Mouse (Mus musculus) lung, embryonic 14.5 days (tissue): ENCODE results near the gene Ptgr1. TPM values are rescaled to one million over a fixed set of nuclear protein-coding genes. Genes with fewer than 3 reads are reported as not detected.
A peak's percentile ranks its signal among the peaks of the same experiment; 100 is the strongest.

Source experiments
- ATAC-seq: fragments of 200-750 bp; cut with Nextera tagmentation; 2 replicates; pipeline ENCODE4 v1.8.0; 2017; ENCODE audit warnings: mild to moderate bottlenecking, moderate TSS enrichment, moderate library complexity; ENCODE audit not compliant: insufficient read depth
- DNase-seq: peaks from one replicate; pipeline ENCODE4 v3.0.0-alpha.2; 2015
- H3K27ac ChIP-seq: fragments of 300-500 bp; sonication (generic); 2 replicates; pipeline ENCODE4 v1.5.1; 2014; ENCODE audit warnings: low read depth, mild to moderate bottlenecking, moderate library complexity
- H3K27me3 ChIP-seq: fragments of 300-500 bp; sonication (generic); 2 replicates; pipeline ENCODE4 v1.6.1; 2014; ENCODE audit warnings: low read length, control low read depth; ENCODE audit not compliant: insufficient read depth
- H3K36me3 ChIP-seq: fragments of 300-500 bp; sonication (generic); 2 replicates; pipeline ENCODE4 v1.6.1; 2014; ENCODE audit warnings: control low read depth; ENCODE audit not compliant: insufficient read depth
- H3K4me1 ChIP-seq: fragments of 300-500 bp; sonication (generic); 2 replicates; pipeline ENCODE4 v1.6.1; 2014; ENCODE audit warnings: antibody characterized with exemption, control low read depth; ENCODE audit not compliant: insufficient read depth
- H3K4me2 ChIP-seq: fragments of 300-500 bp; sonication (generic); 2 replicates; pipeline ENCODE4 v1.6.1; 2014; ENCODE audit warnings: mild to moderate bottlenecking
- H3K4me3 ChIP-seq: fragments of 300-500 bp; sonication (generic); 2 replicates; pipeline ENCODE4 v1.5.1; 2014; ENCODE audit warnings: low read depth, low read length
- H3K9ac ChIP-seq: fragments of 300-500 bp; sonication (generic); 2 replicates; pipeline ENCODE4 v1.6.1; 2014
- H3K9me3 ChIP-seq: fragments of 300-500 bp; sonication (generic); 2 replicates; pipeline ENCODE4 v1.6.1; 2016; ENCODE audit warnings: low read depth, low read length, control low read depth
- CTCF ChIP-seq: IDR thresholded peaks from 2 replicates; pipeline ENCODE4 v1.5.1; 2016; ENCODE audit warnings: antibody characterized with exemption, low read depth
- WGBS: fragments of 180-500 bp; shearing (Covaris S2); extraction: QIAGEN DNeasy Blood & Tissue Kit; methylation state at CpG from one replicate; pipeline ENCODE4 v1.1.7; 2014; 5-methylcytosine and 5-hydroxymethylcytosine counted together
- polyA plus RNA-seq: library from polyadenylated mRNA; unstranded; fragments of >200 nt; fragmentation: Nextera tagmentation; extraction: Ambion mirVana; gene quantifications from 2 replicates; pipeline ENCODE4 v1.2.1, GENCODE M21; 2014

Gene Ptgr1
- polyA plus RNA-seq, 1 experiment from 2014 or later, result 26.2 TPM

DNA sequence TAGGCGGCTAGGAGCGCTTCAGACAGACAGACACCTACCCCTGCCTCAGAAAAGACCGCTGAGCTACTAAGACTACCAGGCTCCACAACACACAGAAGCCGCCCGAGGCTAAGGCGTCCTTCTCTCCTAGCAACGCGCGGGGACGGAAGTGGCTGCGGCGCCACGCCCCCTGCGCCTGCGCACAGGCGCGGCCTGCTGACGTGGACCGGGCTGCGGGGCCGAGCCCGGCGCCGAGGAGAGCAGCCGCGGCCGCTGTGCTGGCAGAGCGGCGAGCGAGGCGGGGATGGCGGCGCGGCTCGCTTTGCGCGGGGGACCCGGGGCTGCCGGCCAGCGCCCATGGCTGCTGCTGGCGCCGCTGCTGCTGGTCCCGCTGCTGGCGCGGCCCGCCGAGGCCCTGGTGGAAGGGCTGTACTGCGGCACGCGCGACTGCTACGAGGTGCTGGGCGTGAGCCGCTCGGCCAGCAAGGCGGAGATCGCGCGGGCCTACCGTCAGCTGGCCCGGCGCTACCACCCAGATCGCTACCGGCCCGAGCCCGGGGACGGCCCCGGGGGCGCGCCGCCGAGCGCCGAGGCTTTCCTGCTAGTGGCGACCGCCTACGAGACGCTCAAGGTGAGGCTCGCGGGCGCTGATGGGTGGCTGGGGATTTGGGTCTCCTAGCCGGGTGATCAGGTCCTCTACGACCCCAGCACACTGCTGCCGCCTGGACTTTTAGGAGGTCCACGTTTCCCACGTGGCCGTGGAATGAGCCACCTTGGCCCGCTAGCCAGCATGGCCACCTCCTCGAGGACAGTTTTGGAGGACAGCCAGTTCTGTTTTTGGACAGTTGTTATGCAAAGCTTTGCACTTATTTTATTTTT lies 16.3 kb upstream of the Ptgr1 start, which contains the start of gene Gm20503:
TSS of gene Gm20503 (plus strand) at position 263 of the 858 bp plus-strand sequence.
- Histone ChIP-seq H3K36me3 (no peaks in the 10 kb centered on the region), H3K4me3 (peak within 1 kb of the TSS; percentile 92), H3K4me2 (peak within 1 kb of the TSS; percentile 87), H3K4me1 (peaks cover 11% of the 10 kb centered on the region; the same call in 1 of the 2 replicates), H3K9ac (peak within 1 kb of the TSS; percentile 88), H3K27me3 (no peaks in the 10 kb centered on the region), H3K9me3 (no peaks in the 10 kb centered on the region), H3K27ac (peak within 1 kb of the TSS; percentile 88)
- DNase-seq (peak; percentile 97), ATAC-seq (peak; percentile 99)
- under 1% methylated on average over 67 of the region's 89 CpGs for WGBS
- no peak for TF ChIP-seq CTCF

DNA sequence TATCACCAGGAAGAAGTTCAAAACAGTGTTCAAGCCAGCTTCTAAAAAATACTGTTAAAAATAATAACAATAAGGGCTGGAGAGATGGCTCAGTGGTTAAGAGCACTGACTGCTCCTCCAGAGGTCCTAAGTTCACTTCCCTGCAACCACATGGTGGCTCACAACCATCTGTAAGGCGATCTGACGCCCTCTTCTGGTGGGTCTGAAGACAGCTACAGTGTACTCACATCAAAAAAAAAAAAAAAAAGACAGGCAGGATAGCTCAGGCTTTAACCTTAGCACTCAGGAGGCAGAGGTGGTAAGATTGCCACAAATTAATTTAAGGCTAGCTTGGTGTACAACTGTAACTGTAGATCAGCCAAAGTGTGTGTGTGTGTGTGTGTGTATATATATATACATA lies 13.7 kb upstream of the Ptgr1 start:
- DNase-seq, result peak; percentile 17
- ATAC-seq, result no peak
- no peaks in the 10 kb centered on the region for H3K36me3 ChIP-seq
- H3K9ac ChIP-seq, result no peak overlapping the region
- 2% methylated on average over 2 of the region's 2 CpGs for WGBS
- peak; percentile 33 for TF ChIP-seq CTCF
- H3K27ac ChIP-seq, result no peak overlapping the region
- no peaks in the 10 kb centered on the region for H3K27me3 ChIP-seq
- H3K4me1 ChIP-seq, result peaks cover 11% of the 10 kb centered on the region; the same call in 1 of the 2 replicates
- H3K9me3 ChIP-seq, result no peaks in the 10 kb centered on the region
- no peak overlapping the region for H3K4me3 ChIP-seq
- no peak overlapping the region for H3K4me2 ChIP-seq

GRCm38 (mm10) chr4:58999686-59000085 lies 12.8 kb upstream of the Ptgr1 start:
- H3K4me3 ChIP-seq, result no peak overlapping the region
- no peaks in the 10 kb centered on the region for H3K9me3 ChIP-seq
- no peak overlapping the region for H3K4me2 ChIP-seq
- TF ChIP-seq CTCF, result peak; percentile 90
- H3K9ac ChIP-seq, result no peak overlapping the region
- ATAC-seq (no peak), DNase-seq (peak; percentile 91)
- 8% methylated on average over 2 of the region's 2 CpGs for WGBS
- H3K27me3 ChIP-seq, result no peaks in the 10 kb centered on the region
- no peak overlapping the region for H3K27ac ChIP-seq
- no peaks in the 10 kb centered on the region for H3K36me3 ChIP-seq
- peaks cover 10% of the 10 kb centered on the region; the same call in 1 of the 2 replicates for H3K4me1 ChIP-seq

GRCm38 (mm10) chr4:58998688-58999087 lies 11.8 kb upstream of the Ptgr1 start:
- H3K27me3 ChIP-seq, result no peaks in the 10 kb centered on the region
- WGBS, result 59% methylated on average over 1 of the region's 1 CpGs
- DNase-seq (no peak), ATAC-seq (no peak)
- no peaks in the 10 kb centered on the region for H3K36me3 ChIP-seq
- H3K4me3 ChIP-seq, result no peak overlapping the region
- H3K9me3 ChIP-seq, result no peaks in the 10 kb centered on the region
- H3K27ac ChIP-seq, result no peak overlapping the region
- H3K4me1 ChIP-seq, result peaks cover 3% of the 10 kb centered on the region; the same call in 1 of the 2 replicates
- no peak overlapping the region for H3K4me2 ChIP-seq
- no peak for TF ChIP-seq CTCF
- no peak overlapping the region; the same call in 1 of the 2 replicates for H3K9ac ChIP-seq

GRCm38 (mm10) chr4:58997081-58997480 lies 10.2 kb upstream of the Ptgr1 start:
- H3K36me3 ChIP-seq, result no peaks in the 10 kb centered on the region
- peaks cover 7% of the 10 kb centered on the region; the same call in 1 of the 2 replicates for H3K4me1 ChIP-seq
- no peaks in the 10 kb centered on the region for H3K27me3 ChIP-seq
- H3K4me2 ChIP-seq, result no peak overlapping the region
- H3K27ac ChIP-seq, result no peak overlapping the region
- no peaks in the 10 kb centered on the region for H3K9me3 ChIP-seq
- DNase-seq, result no peak
- ATAC-seq, result no peak
- 32% methylated on average over 5 of the region's 5 CpGs for WGBS
- no peak overlapping the region for H3K9ac ChIP-seq
- TF ChIP-seq CTCF, result no peak
- no peak overlapping the region for H3K4me3 ChIP-seq

- peaks cover 8% of the 10 kb centered on the region; the same call in 1 of the 2 replicates for H3K4me1 ChIP-seq
- no peaks in the 10 kb centered on the region for H3K27me3 ChIP-seq
- no peak overlapping the region; the same call in 1 of the 2 replicates for H3K9ac ChIP-seq
- no peaks in the 10 kb centered on the region for H3K36me3 ChIP-seq
- WGBS, result 31% methylated on average over 8 of the region's 8 CpGs
- TF ChIP-seq CTCF, result no peak
- no peak overlapping the region for H3K27ac ChIP-seq
- H3K4me3 ChIP-seq, result no peak overlapping the region
- H3K9me3 ChIP-seq, result no peaks in the 10 kb centered on the region
- DNase-seq, result peak; percentile 31
- no peak overlapping the region for H3K4me2 ChIP-seq
- no peak for ATAC-seq
These were observed 8.4 kb upstream of the Ptgr1 start for GRCm38 (mm10) chr4:58995251-58995693.

- H3K27me3 ChIP-seq, result no peaks in the 10 kb centered on the region
- TF ChIP-seq CTCF, result no peak
- ATAC-seq (no peak), DNase-seq (no peak)
- H3K27ac ChIP-seq, result no peak within 1 kb of the TSS
- H3K4me3 ChIP-seq, result no peak within 1 kb of the TSS
- H3K9me3 ChIP-seq, result no peaks in the 10 kb centered on the region
- no peaks in the 10 kb centered on the region for H3K36me3 ChIP-seq
- WGBS, result 64% methylated on average over 4 of the region's 4 CpGs
- peaks cover 8% of the 10 kb centered on the region; the same call in 1 of the 2 replicates for H3K4me1 ChIP-seq
- no peak within 1 kb of the TSS for H3K4me2 ChIP-seq
- no peak within 1 kb of the TSS; the same call in 1 of the 2 replicates for H3K9ac ChIP-seq
These were observed 7.8 kb upstream of the Ptgr1 start, which contains the start of gene Dnajc25 for GRCm38 (mm10) chr4:58994762-58995161. TSS of gene Dnajc25 (plus strand) at chr4:58995062.
